Mouse (Mus musculus): ENCODE results near the gene Lrrc30. TPM values are rescaled to one million over a fixed set of nuclear protein-coding genes. Genes with fewer than 3 reads are reported as not detected.

Lrrc30 gene
- total RNA-seq, 2 experiments from 2014 or later: 6.9 to 8.3 TPM

DNA sequence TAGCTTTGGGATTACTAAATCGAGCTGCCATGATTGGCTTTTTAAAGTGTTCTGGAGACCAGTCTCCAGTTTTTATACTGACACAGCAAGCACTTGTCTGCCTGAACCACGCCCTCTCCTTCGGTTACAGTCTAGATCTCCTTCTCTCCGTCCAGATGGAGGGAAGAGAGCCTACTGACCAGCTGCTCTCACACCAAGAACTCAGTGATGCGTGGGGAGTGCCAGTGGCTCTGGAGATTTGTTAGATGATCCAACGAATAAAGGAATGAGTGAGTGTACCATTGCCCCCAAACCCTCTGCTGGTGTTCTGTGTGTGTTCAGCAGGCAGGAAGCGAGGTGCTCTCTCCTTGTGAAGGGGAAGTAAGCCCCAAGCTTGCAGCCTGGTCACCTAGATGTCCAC lies 48.0 kb downstream of the Lrrc30 start:
- DNase-seq (ENCODE audit: low spot score in 2 of 2): no peak

DNA sequence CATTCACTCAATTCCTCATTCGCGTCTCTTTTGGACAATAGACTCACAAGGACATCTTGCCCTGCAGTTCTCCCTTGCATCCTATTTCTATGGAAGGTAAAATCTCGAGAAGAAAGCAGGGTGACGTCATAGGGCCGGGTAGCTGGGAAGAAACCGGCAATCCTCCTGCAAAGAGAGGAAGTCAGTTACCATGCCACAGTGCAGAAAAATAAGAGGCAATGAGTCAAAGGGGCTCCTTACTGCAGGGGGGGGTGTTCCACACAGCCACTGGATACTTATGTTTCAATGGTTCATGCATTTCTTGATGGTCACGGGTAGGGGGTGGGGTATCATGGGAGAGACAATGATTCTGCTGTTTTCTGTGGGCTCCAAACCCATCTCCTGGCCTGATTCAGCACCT lies 49.1 kb downstream of the Lrrc30 start:
- no peak for DNase-seq (ENCODE audit: low spot score in 2 of 2)

DNA sequence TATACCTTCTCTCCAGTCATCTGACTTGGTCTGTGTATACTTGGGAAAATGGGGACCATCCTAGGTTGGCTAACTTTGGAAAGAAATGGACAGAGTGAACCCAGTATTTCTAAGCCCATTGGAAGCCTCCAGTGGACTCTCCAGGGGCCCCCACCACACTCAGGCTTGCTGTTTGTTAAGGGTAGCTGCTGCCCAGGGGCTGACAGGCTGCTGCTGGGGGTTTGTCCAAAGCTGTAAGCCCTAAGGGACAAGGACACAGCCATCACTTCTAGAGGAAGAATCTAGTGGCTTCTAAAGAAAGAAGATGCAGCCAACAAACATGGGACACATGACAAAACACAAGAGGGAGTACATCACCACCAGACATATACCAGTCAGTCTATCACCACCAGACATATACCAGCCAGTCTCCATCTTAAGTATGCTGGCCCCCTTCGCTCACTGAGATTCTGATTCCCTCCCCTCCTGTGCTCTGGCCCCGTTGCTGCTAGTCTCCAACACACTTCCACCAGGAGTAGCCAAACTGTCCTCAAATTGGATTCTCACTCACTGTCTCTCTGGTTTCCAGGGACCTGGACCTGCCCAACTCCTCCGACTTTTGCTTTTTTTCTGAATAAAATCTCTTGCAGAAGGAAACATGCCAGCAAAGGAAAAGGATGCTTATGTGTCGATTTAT lies 49.7 kb downstream of the Lrrc30 start:
- no peak for DNase-seq (ENCODE audit: low spot score in 2 of 2)

DNA sequence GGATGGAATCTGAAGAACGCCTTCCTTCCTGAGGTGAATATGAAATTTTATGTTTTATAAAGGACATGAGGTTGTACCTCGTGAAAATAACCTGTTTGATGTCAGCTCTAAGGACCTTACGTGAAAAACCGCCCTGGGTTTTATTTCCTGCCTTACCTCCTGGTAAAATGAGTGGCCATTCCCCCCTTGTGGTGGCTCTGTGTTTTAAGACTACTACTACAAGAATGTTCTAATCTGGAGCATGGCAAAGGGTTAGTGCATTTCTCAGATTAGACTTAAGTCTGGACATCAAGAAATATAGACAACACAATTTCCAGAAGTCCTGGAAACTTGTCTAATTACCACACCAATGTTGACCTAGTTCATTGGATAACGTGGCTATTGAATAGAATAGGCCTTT lies 50.7 kb downstream of the Lrrc30 start:
- DNase-seq (ENCODE audit: low spot score in 2 of 2): no peak

Other genes starting within 250 kb of the Lrrc30 start
- gene Lama1, start 64.5 kb upstream of the Lrrc30 start, total RNA-seq (2021): under 1 TPM; 0.49 to 0.86 TPM

Data from gastrocnemius, postnatal 4 days (tissue).